Mouse (Mus musculus): ENCODE data around the gene Rasgef1b. TPM values are rescaled to one million over a fixed set of nuclear protein-coding genes. Genes with fewer than 3 reads are reported as not detected.

The Rasgef1b gene
- total RNA-seq, 2 experiments from 2014 or later, result 9.3 to 13.7 TPM

DNA sequence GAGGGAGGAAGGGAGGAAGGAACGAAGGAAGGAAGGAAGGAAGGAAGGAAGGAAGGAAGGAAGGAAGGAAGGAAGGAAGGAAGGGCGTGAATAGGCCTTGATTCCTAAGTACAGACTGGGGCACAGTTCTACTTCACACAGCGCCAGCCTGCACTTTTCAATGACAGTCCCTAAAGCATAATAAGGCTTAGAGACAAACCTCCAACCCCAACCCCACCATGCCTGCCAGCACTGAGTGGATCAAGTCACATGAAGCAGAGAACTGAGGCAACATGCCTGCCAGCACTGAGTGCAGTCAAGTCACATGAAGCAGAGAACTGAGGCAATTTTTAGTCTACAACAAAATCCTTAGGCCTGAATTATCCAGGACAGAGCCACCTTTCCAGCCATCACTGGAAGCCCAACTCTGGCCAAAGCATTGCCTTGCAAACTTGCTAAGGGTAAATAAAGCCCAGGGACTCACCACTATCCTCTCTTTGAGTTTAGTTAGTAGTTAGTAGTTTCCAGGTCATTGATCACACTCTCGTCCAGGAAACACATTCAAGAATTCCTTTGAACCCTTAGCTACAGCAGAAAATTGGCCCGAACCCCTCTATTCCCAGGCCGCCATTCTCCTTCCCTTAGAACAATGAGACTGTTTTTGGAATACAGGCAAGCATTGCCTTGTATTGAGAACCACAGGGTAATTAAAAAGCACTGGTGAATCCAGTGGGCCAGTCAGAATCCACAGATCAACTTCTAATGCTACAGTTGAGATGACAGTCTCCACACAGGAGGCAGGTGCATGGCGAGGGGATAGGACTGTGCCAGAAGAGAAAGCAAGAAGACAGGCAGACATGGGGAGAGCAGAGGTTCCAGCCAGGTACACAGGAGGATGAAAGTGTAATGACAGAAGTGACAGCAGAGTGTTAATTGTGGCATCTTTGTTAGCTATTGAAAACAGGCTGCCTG, 513.4 kb downstream of the Rasgef1b start:
- no peak for DNase-seq

DNA sequence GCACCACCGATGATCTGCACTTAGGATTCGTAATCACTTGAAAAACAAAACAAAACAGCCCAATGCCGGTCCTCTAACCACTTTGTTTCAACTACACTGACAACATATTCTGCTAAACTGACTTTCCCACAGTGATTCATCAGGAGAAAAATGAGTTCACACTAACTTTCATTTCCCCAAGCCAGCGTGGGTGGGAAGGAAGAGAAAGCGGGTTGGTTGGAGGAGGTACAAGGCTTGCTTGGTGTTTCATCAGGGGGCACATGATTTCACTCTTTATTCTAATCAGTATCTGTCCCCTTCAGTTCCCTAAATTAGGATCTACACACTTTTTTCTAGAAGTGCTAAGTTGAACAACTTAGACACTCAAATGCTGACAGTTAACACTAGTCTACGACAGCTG, 514.5 kb downstream of the Rasgef1b start:
- no peak for DNase-seq

DNA sequence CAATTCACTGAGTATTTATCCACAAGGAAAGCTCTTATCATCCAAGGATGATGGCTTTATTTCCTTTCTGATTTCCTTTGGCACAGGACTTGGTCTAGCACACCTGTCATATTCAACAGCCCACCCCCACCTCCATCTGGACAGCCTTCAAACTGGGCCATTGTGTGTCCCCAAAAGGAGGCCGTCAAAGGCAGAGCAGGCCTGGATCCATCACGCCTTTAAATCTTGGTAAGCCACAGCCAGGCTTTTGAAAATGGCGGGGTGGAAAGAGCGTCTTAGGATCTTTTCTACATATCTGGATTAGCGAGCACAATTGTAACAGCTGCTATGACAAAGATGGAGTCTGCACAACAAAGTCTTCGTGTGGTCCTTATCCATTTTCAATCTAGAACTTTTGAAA, 515.7 kb downstream of the Rasgef1b start:
- DNase-seq, result no peak

DNA sequence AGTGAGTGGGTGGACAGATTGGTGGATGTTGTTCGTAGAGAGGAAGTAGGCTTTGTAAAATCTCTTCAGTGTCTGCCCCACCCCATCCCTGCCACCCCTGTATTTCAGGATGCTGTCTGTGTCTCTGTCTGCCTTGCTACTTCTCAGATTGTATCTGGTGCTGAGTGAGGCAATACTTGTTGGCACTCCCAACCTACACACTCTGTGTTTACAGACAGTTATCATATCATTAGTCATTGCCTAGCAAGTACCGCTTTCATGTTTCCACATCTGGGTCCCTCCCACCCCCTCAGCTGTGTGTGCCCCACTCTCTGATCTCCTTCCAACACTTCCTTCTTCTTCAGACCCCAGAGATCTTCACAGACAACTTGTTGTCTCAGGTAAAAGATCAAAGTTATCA, 525.4 kb downstream of the Rasgef1b start:
- no peak for DNase-seq

DNA sequence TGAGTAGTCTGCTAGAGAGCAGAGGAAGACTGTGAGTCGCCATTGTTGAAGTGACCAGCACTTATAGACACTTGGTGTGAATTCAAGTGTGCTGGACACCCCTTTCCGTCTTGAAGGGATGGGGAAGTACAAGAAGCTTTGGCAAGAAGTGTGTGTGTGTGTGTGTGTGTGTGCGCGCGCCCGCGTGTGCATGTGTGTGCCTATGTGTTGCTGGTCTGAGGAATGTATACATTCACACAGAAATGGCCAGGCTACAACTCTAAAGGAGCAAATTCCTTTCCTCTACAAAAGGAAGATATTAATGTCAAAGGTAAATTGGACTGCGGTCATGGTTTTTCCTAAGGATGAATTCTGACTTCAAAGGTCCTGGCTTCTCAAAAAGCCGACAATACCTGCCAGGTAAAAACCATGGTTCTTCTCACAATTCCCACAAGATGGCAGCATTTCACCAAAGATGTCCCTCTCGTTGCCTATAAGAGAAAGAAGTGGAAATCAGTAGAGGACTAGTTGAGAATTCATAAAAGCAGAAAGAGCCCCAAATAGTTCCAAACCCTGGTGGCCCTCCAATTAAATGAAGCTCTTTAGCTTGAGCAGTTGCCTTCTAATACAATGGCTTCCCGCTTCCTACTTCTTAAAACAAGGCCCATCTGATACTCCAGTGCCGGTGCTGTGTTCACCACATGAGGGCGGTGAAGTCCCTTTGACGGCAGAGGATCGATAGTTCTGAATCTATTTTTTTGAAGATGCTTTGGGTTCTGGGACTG, 526.6 kb downstream of the Rasgef1b start:
- DNase-seq, result peak; percentile 57

DNA sequence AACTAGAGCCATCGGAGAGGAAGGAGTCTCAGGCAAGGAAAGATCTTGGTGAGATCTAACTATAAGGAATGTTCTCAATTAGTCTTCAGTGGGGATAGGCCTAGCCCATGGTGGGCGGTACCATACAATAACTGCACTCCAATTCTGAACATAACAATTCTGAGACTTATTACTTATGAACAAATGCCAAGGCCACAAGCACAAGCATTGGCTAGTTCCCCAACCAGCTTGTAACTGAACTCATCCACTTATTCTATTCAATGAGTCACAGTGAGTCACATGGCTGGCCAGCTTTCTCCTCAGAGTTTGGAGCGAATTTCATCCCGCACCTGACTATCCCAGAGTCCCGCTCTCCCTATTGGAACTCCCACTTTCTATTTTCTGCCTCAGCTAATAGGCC, 533.4 kb downstream of the Rasgef1b start:
- DNase-seq, result peak; percentile 26

DNA sequence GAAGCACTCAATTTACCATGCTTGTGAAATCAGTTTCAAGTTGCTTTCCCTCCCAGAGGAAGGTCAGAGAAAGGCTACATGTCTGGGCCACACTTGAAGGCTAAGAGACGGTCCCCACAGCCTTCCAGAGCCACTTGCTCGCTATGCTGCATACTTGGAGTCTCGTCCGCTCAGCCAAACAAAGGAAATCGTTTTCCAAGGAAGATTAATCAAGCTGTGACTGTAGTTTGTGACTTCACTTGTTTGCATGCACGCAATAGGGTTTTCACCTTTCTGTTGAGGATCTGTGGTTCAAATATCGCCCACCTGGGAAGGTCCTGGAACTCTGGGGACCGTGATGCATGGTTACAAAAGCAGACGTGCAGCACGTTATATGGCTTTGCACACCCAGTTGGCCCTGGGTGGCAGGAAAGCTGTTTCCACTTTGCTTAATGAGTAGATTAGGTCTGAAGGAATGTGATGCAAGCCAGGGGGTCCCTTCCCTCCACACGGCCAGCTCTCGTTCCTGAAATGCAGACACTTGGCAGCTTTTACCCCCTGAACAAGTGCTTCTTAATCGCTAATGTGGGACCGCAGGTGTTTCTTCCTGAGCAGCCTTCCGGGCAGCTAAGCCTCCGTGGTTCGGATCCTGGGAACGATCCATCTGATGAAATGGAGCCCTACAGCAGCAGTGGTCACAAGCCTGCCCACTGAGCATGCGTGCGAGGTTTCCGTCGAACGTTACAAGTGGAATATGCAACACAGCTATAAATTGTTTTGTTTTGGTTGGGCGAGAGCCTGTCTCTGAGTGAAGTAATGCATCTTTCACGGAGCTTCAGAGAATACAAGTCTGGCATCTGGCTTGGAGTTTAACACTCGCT, 537.7 kb downstream of the Rasgef1b start:
- no peak for DNase-seq

DNA sequence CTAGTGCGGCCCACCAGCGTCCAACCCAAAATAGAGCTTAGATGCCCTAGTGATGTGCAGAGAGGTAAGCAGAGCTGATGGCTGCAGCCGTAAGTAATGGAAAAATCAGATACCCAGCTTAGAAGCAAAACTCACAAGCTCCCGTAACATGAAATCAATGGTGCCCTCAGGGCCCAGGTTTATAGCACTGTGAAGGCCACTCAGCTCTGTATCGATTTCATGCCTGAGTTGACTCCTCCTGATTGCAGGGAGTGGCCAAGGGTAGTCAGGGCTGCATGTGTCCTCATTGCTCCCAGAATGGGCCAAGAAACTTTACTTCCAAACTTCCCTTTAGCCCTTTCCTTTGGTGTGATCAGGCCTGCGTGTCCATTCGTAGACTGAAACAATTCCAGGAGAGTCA, 545.2 kb downstream of the Rasgef1b start:
- no peak for DNase-seq

DNA sequence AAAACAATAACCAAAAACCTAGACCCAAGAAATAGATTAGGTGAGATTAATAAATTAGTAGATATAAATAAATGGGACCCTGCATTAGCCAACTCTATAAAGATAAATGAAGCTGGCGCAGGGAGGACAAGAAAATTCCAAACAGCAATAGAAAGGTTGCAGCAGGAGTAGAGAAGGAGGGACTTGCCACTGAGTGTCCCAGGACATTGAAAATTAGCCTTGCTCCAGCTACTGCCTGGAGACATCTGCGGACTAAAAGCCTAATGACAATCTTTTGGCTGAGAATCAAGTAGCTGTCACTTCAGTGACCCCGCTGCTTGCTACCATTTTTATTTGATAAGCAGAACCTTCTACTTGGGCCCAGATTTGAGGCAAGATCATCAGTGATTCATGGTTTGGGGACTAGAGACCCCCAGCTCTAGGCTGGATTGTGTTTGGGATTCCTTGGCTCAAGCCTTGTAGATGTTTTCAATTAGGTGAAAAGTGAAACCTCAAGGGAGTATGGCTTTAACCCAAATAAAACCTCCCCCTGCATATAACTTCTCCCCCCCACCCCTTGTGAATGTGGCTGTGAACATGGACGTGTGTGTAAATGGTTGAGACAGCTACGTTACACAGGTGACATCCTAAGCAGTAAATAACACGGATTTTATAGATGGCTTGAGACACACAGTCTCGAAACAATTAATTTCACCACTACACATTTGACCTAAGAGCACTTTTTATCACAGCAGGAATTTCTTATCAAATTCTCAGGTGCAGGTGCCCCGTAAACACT, 554.1 kb downstream of the Rasgef1b start:
- DNase-seq, result no peak

DNA sequence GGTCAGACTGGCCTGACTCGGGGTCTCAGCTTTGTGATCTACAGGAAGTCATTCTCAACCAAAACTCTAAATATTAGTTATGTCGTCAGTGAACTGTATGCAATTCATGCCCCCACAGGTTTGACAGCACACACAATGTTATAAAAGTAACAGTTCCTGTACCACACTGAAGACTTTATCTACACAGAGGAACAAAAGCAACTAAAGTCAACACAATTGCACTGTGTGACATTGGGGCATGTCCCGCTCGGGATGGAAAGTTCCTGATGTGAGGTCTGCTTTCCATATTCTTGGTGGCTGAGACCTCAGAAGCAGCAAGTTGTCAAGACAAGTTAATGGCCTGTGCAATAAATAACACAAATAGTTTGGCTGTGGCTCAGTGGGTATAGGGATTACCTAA, 559.0 kb downstream of the Rasgef1b start:
- DNase-seq, result no peak

DNA sequence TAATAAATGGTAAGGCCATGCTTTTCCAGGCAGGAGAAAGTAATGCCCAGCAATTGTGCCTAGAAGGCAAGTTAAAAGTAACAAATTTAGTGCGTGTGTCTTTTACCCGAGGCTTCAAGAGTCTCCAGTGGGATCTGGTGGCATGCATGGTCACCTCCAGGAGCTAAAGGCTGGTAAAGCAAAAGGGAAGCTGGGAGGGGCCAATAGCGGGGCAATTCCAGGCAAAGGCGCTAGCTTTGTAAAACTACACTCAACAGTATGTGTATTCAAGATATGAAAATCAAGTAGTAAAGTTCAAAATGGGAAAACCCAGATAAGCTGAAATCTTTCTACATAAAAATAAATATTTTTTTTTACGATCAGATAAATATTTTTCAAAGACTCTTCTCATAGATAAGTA, 561.1 kb downstream of the Rasgef1b start:
- no peak for DNase-seq

Other genes with a start within 250 kb of the Rasgef1b start
- under 1 TPM; 0.69 to 0.79 TPM for gene Vamp9, start 177.2 kb upstream of the Rasgef1b start, total RNA-seq (2021)
- gene Hnrnpd, start 249.9 kb upstream of the Rasgef1b start, total RNA-seq (2021), result 100 to 1,000 TPM; 170 to 220 TPM
- 1 to 10 TPM; 2.6 to 4.1 TPM for gene 4930524J08Rik, start 250.0 kb upstream of the Rasgef1b start, total RNA-seq (2021)

All from adrenal gland, postnatal 10 days (tissue).